Mouse (Mus musculus) heart, postnatal 10 days (tissue): ENCODE data around the gene Mrps25. TPM values are rescaled to one million over a fixed set of nuclear protein-coding genes. Genes with fewer than 3 reads are reported as not detected.

ENCODE experiments used
- DNase-seq, 2 experiments: peaks; one replicate each; pipeline ENCODE4 v3.0.0; 2021
- intact Hi-C: fragments of 180-260 bp; cut with DNase I; formaldehyde crosslinking; loops from one replicate; pipeline ENCODE4 v1.15.1; 2025
- total RNA-seq, 2 experiments: library from RNA; stranded (reverse); gene quantifications; 2 replicates each; pipeline ENCODE4 v1.2.3; 2021

Mrps25 gene
- total RNA-seq, 2 experiments from 2014 or later: 55.9 to 60.1 TPM

DNA sequence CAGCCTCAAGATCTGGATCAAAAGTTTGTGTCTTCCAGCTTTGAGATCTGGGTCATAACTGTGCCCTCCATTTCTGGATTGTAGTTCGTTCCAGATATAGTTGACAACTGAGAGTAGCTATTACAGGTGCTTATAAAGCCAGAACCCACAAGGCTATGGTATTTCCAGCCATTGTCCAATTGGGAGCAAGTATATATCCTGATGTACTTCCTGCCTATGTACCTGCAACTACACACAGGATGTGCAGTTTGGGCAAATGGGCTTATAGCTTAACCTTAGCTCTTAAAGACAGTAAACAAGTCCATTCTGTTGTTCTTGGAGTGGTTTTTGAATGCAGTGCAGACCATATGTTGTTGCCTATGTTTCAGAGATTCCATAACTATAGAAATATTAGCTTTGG is 52.4 kb downstream of the Mrps25 start:
- intact Hi-C loops: no loop called here
- DNase-seq: no peak

DNA sequence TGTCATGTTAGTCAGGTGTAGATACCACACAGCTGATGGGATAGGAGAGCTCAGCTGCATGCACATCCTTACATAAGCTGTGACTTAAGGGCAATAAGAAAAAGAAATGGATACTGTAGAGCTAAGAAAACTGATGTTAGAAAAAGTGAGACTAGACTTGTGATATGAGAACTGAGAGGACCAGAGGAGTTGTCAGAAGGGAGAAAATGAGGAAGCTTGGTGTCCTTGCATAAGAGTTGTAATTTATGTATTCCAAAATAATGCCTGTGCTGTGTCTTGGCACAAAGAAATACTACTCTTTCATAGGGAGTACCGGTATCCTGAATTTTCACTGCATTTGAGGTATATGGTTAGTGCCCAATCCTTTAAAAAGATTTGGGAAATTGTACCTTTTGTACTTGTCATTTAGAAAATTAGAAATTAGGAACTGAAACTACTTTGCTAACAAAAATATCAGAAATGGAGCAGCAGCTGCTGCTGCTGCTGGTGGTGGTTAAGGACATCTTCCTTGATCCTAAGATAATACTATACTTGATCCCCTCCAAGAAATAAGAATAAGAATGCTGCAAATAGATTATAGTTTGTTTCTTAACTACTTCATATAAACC is 56.9 kb downstream of the Mrps25 start:
- DNase-seq: no peak
- intact Hi-C loops: no loop called here

DNA sequence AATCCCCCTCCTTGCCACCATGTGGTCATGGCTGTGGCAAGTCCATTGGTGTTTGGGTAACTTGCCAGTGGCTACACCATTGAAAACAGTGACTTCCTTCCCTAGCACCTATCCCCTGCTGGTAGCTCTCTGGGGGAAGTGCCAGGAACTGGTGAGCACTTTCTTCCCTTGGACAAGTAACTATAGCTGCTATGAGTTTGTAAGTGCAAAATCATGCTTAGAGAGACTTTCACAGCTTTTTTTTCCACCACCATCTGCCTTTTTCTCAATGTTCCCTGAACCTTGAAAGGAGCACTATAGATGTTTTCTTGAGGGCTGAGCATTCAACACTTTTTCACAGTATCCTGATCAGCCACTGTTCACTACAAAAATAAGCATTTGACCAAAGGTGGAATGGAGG is 59.3 kb downstream of the Mrps25 start:
- no peak for DNase-seq
- intact Hi-C loops: no loop called here

Other genes with a start within 250 kb of the Mrps25 start
- 10 to 100 TPM; 34.1 to 38.2 TPM for gene Fgd5, start 205.2 kb downstream of the Mrps25 start, total RNA-seq
- 10 to 100 TPM; 40.7 to 40.8 TPM for gene Nr2c2, start 92.6 kb downstream of the Mrps25 start, total RNA-seq
- 10 to 100 TPM; 15.2 to 17.4 TPM for gene Rbsn, start 30.9 kb upstream of the Mrps25 start, total RNA-seq
- not detected for gene Trh, start 60.6 kb upstream of the Mrps25 start, total RNA-seq